In the genomic region with DNA sequence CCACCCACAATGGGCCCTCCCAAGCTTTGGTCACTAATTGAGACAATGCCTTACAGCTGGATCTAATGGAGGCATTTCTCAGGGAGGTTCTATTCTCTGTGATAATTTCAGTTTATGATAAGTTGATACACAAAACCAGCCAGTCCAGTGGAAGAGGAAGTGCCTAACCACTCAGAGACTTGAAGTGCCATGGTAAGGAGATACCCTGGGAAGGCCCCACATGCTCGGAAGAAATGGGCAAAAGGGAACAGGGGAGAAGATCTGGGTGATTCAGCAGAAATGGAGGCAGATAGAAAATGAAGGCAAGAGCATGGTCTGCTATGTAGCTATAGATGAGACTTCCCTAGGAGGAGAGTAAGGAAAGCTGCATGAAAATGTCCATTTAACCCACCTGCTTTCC, we compare ENCODE assay signal across 17 mouse cellular contexts.
"Had no signal": no experiment of that assay in that cellular context is flagged by ENCODE, and none has a peak within 500 bp of the region (broad histone marks: within the 10 kb centered on the region; RNA-seq: fewer than 3 reads in every experiment).

No protein-coding gene starts in this region.

- DNase-seq: lung, adult 2 months; lung, postnatal 14 days; lung, postnatal 36 days; right cerebral cortex, postnatal 14 days; thymus, adult 2 months; thymus, postnatal 25 days; thymus, postnatal 4 days had no signal

- H3K9ac ChIP-seq: lung, embryonic 15.5 days; midbrain, embryonic 13.5 days; midbrain, embryonic 15.5 days; neural tube, embryonic 12.5 days; stomach, embryonic 15.5 days had no signal

- H3K27ac ChIP-seq: lung, embryonic 15.5 days; macrophage; midbrain, embryonic 13.5 days; midbrain, embryonic 15.5 days; neural tube, embryonic 12.5 days; stomach, embryonic 15.5 days; stomach, postnatal 0 days had no signal

- H3K4me1 ChIP-seq: lung, embryonic 15.5 days; megakaryocyte, embryonic 14.5 days; midbrain, embryonic 13.5 days; midbrain, embryonic 15.5 days; neural tube, embryonic 12.5 days; stomach, embryonic 15.5 days had no signal

- H3K27me3 ChIP-seq: lung, embryonic 15.5 days; megakaryocyte, embryonic 14.5 days; midbrain, embryonic 13.5 days; midbrain, embryonic 15.5 days; neural tube, embryonic 12.5 days; stomach, embryonic 15.5 days had no signal

- H3K4me2 ChIP-seq: lung, embryonic 15.5 days; midbrain, embryonic 11.5 days; midbrain, embryonic 13.5 days; midbrain, embryonic 15.5 days; neural tube, embryonic 12.5 days; stomach, embryonic 15.5 days had no signal

- H3K9me3 ChIP-seq: lung, embryonic 15.5 days; megakaryocyte, embryonic 14.5 days; midbrain, embryonic 13.5 days; midbrain, embryonic 15.5 days; neural tube, embryonic 12.5 days; stomach, embryonic 15.5 days had no signal

- ATAC-seq: lung, postnatal 0 days; midbrain, embryonic 13.5 days; midbrain, embryonic 15.5 days had no signal

- H3K36me3 ChIP-seq: lung, embryonic 15.5 days; midbrain, embryonic 13.5 days; midbrain, embryonic 15.5 days; neural tube, embryonic 12.5 days; stomach, embryonic 15.5 days had no signal

- H3K4me3 ChIP-seq: lung, embryonic 15.5 days; megakaryocyte, embryonic 14.5 days; midbrain, embryonic 13.5 days; midbrain, embryonic 15.5 days; neural tube, embryonic 12.5 days; stomach, embryonic 15.5 days had no signal
